Mouse (Mus musculus) olfactory bulb, adult 2 months (tissue): ENCODE data around the gene Ppargc1a.

Source experiments
- CTCF ChIP-seq: fragments of 200-500 bp; IDR thresholded peaks from 2 replicates; pipeline ENCODE4 v1.5.1; 2012; ENCODE audit warnings: low read depth, mild to moderate bottlenecking, low read length, moderate library complexity; ENCODE audit not compliant: insufficient read depth
- POLR2A ChIP-seq: fragments of 200-500 bp; IDR thresholded peaks from 2 replicates; pipeline ENCODE4 v1.6.1; 2012; ENCODE audit warnings: mild to moderate bottlenecking, low read depth, low read length, moderate library complexity; ENCODE audit not compliant: insufficient read depth

DNA sequence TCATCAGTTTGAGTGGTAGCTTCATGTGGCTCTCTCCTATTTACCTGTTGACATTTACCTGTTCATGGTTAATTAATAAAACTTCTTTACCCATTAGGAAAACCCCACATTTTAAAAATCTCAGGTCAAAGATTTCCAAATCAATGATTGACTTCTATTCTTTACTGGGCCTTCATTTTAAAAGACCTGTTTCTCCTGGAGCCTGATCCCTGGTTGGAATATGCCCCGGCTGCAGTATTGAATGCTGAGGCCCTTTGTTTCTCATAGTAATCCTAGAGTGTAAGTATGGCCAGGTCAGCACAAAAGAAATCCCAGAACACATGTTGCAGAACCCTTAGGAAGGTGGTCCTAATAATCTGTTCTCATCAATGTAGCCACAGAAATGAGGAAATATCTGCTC is 119.9 kb downstream of the Ppargc1a start:
- TF ChIP-seq CTCF = no peak
- TF ChIP-seq POLR2A = no peak
